In genomic region chr15:93804703-93805102, GRCm38 (mm10) we compare ENCODE assay signal across 19 mouse cellular contexts.
DNase-seq lines count a peak whose midpoint lies in the region; ATAC-seq and TF ChIP-seq lines count a peak whose summit lies in the region.
"Had no signal": no experiment of that assay in that cellular context is flagged by ENCODE, and none has a peak within 500 bp of the region (broad histone marks: within the 10 kb centered on the region; RNA-seq: fewer than 3 reads in every experiment).

No protein-coding gene starts in this region.

- H3K4me1 ChIP-seq in midbrain, postnatal 0 days (ENCODE audit: insufficient read depth, low read length): no peaks in the 10 kb centered on the region
- no peaks in the 10 kb centered on the region for H3K4me1 ChIP-seq in midbrain, embryonic 16.5 days (ENCODE audit: control insufficient read depth, insufficient read depth, low read length)
- no peaks in the 10 kb centered on the region for H3K4me1 ChIP-seq in stomach, postnatal 0 days (replicated peaks; ENCODE audit: control insufficient read depth, insufficient read depth)
- H3K4me1 ChIP-seq: embryonic facial prominence, embryonic 12.5 days; forebrain, embryonic 12.5 days; heart, embryonic 10.5 days; hindbrain, embryonic 12.5 days had no signal

- no peak overlapping the region for H3K4me3 ChIP-seq in midbrain, postnatal 0 days (ENCODE audit: low read depth, low read length)
- H3K4me3 ChIP-seq in midbrain, embryonic 16.5 days (ENCODE audit: low read depth, low read length): no peak overlapping the region
- no peak overlapping the region for H3K4me3 ChIP-seq in stomach, postnatal 0 days (ENCODE audit: low read depth, low read length)
- H3K4me3 ChIP-seq: embryonic facial prominence, embryonic 12.5 days; forebrain, embryonic 12.5 days; heart, embryonic 10.5 days; hindbrain, embryonic 12.5 days had no signal

- TF ChIP-seq EP300 in stomach, postnatal 0 days (optimal IDR thresholded peaks at IDR 0.05): no peak

- DNase-seq in left cerebral cortex, postnatal 4 days: peak; percentile 1
- DNase-seq in left cerebral cortex, postnatal 25 days (ENCODE audit: low spot score in 2 of 2): no peak
- DNase-seq in midbrain, postnatal 0 days (ENCODE audit: low spot score): peak; percentile 20
- DNase-seq in lung, postnatal 14 days: peak; percentile 14
- no peak for DNase-seq in stomach, postnatal 0 days (ENCODE audit: low spot score)
- no peak for DNase-seq in testis, postnatal 10 days (ENCODE audit: low spot score)
- DNase-seq in layer of hippocampus, adult 9-10 months (ENCODE audit: low spot score): no peak
- DNase-seq: adrenal gland, adult 2 months; adrenal gland, postnatal 36 days; cerebellum, postnatal 25 days; gastrocnemius, postnatal 14 days; heart, postnatal 10 days; heart, postnatal 4 days had no signal

- no peak overlapping the region for H3K9ac ChIP-seq in midbrain, postnatal 0 days (replicated peaks; ENCODE audit: low read length, poor library complexity, severe bottlenecking)
- no peak overlapping the region for H3K9ac ChIP-seq in midbrain, embryonic 16.5 days (ENCODE audit: low read depth, low read length)
- H3K9ac ChIP-seq in stomach, postnatal 0 days (ENCODE audit: low read length): no peak overlapping the region
- H3K9ac ChIP-seq: embryonic facial prominence, embryonic 12.5 days; forebrain, embryonic 12.5 days; hindbrain, embryonic 12.5 days had no signal

- no peak for ATAC-seq in midbrain, postnatal 0 days (ENCODE audit: low FRiP score)
- ATAC-seq in midbrain, embryonic 16.5 days: no peak
- ATAC-seq in stomach, postnatal 0 days (ENCODE audit: low FRiP score, low TSS enrichment): no peak
- ATAC-seq: forebrain, embryonic 16.5 days had no signal

- no peak overlapping the region for H3K27ac ChIP-seq in midbrain, postnatal 0 days (ENCODE audit: low read depth, low read length)
- no peak overlapping the region for H3K27ac ChIP-seq in midbrain, embryonic 16.5 days (ENCODE audit: low read length)
- no peak overlapping the region for H3K27ac ChIP-seq in stomach, postnatal 0 days (replicated peaks)
- H3K27ac ChIP-seq: embryonic facial prominence, embryonic 12.5 days; forebrain, embryonic 12.5 days; heart, embryonic 10.5 days; hindbrain, embryonic 12.5 days had no signal

- H3K36me3 ChIP-seq in midbrain, postnatal 0 days (ENCODE audit: insufficient read depth, low read length): no peaks in the 10 kb centered on the region
- H3K36me3 ChIP-seq in midbrain, embryonic 16.5 days (ENCODE audit: control insufficient read depth, insufficient read depth, low read length): no peaks in the 10 kb centered on the region
- H3K36me3 ChIP-seq in stomach, postnatal 0 days (ENCODE audit: control insufficient read depth, insufficient read depth, low read length): no peaks in the 10 kb centered on the region
- H3K36me3 ChIP-seq: embryonic facial prominence, embryonic 12.5 days; forebrain, embryonic 12.5 days; heart, embryonic 10.5 days; hindbrain, embryonic 12.5 days had no signal

- no peaks in the 10 kb centered on the region for H3K9me3 ChIP-seq in midbrain, postnatal 0 days (ENCODE audit: low read length)
- no peaks in the 10 kb centered on the region for H3K9me3 ChIP-seq in midbrain, embryonic 16.5 days (replicated peaks; ENCODE audit: control insufficient read depth, low read length, poor library complexity, severe bottlenecking)
- no peaks in the 10 kb centered on the region for H3K9me3 ChIP-seq in stomach, postnatal 0 days (ENCODE audit: control insufficient read depth, low read length)
- H3K9me3 ChIP-seq: embryonic facial prominence, embryonic 12.5 days; forebrain, embryonic 12.5 days; heart, embryonic 10.5 days; hindbrain, embryonic 12.5 days had no signal

- TF ChIP-seq CTCF in midbrain, postnatal 0 days (IDR thresholded peaks at IDR 0.05): no peak
- peak; percentile 20; the same call in 1 of the 2 replicates for TF ChIP-seq CTCF in stomach, postnatal 0 days (IDR thresholded peaks at IDR 0.05; ENCODE audit: low read depth)

- H3K27me3 ChIP-seq in midbrain, postnatal 0 days (ENCODE audit: insufficient read depth, low read length): no peaks in the 10 kb centered on the region
- H3K27me3 ChIP-seq in midbrain, embryonic 16.5 days (ENCODE audit: control insufficient read depth, insufficient read depth, low read depth, low read length): no peaks in the 10 kb centered on the region
- no peaks in the 10 kb centered on the region for H3K27me3 ChIP-seq in stomach, postnatal 0 days (ENCODE audit: control insufficient read depth, insufficient read depth, low read length)
- H3K27me3 ChIP-seq: embryonic facial prominence, embryonic 12.5 days; forebrain, embryonic 12.5 days; hindbrain, embryonic 12.5 days had no signal

- intact Hi-C loops in left cerebral cortex, postnatal 4 days (cut with DNase I): no loop called here
- intact Hi-C loops in left cerebral cortex, postnatal 25 days (cut with DNase I): no loop called here

- 88% methylated on average over 9 of the region's 9 CpGs for WGBS in midbrain, postnatal 0 days
- 91% methylated on average over 9 of the region's 9 CpGs for WGBS in midbrain, embryonic 16.5 days
- 48% methylated on average over 9 of the region's 9 CpGs for WGBS in stomach, postnatal 0 days

- no peak overlapping the region for H3K4me2 ChIP-seq in midbrain, postnatal 0 days (ENCODE audit: low read depth, low read length, poor library complexity, severe bottlenecking)
- H3K4me2 ChIP-seq in midbrain, embryonic 16.5 days (ENCODE audit: low read length): no peak overlapping the region
- H3K4me2 ChIP-seq in stomach, postnatal 0 days (replicated peaks; ENCODE audit: low read depth): no peak overlapping the region
- H3K4me2 ChIP-seq: embryonic facial prominence, embryonic 12.5 days; forebrain, embryonic 12.5 days; hindbrain, embryonic 12.5 days had no signal

Comparison
In these comparisons a context has a peak if more than half of its experiments do, and no peak if none do; other contexts are left out.
1. DNase-seq: peak in left cerebral cortex, postnatal 4 days (single experiment), midbrain, postnatal 0 days (single experiment) and lung, postnatal 14 days (single experiment); none in left cerebral cortex, postnatal 25 days (0 of 2), stomach, postnatal 0 days (single experiment), testis, postnatal 10 days (single experiment) and layer of hippocampus, adult 9-10 months (single experiment).